Mouse (Mus musculus) limb, embryonic 14.5 days (tissue): Measurements from ENCODE around the gene Farp2. TPM values are rescaled to one million over a fixed set of nuclear protein-coding genes. Genes with fewer than 3 reads are reported as not detected.

Source experiments
- ATAC-seq: fragments of 200-750 bp; cut with Nextera tagmentation; 2 replicates; pipeline ENCODE4 v1.8.0; 2017; ENCODE audit warnings: low read depth, moderate number of reproducible peaks, moderate TSS enrichment; ENCODE audit not compliant: low FRiP score
- DNase-seq: peaks from one replicate; pipeline ENCODE4 v3.0.0-alpha.2; 2015; ENCODE audit warnings: low spot score
- H3K27ac ChIP-seq: fragments of 300-500 bp; sonication (generic); replicated peaks from 2 replicates; pipeline ENCODE4 v1.5.1; 2014; ENCODE audit warnings: low read depth, mild to moderate bottlenecking, low read length, moderate library complexity, mixed read lengths
- H3K27me3 ChIP-seq: fragments of 300-500 bp; sonication (generic); 2 replicates; pipeline ENCODE4 v1.6.1; 2014; ENCODE audit warnings: low read length, mixed read lengths; ENCODE audit not compliant: control insufficient read depth, insufficient read depth
- H3K36me3 ChIP-seq: fragments of 300-500 bp; sonication (generic); 2 replicates; pipeline ENCODE4 v1.6.1; 2014; ENCODE audit warnings: mild to moderate bottlenecking, low read length, moderate library complexity, mixed read lengths; ENCODE audit not compliant: control insufficient read depth, insufficient read depth
- H3K4me1 ChIP-seq: fragments of 300-500 bp; sonication (generic); 2 replicates; pipeline ENCODE4 v1.6.1; 2014; ENCODE audit warnings: antibody characterized with exemption, low read length, mixed read lengths; ENCODE audit not compliant: control insufficient read depth, insufficient read depth
- H3K4me2 ChIP-seq: fragments of 300-500 bp; sonication (generic); replicated peaks from 2 replicates; pipeline ENCODE4 v1.6.1; 2014; ENCODE audit warnings: low read depth, mild to moderate bottlenecking, low read length, moderate library complexity; ENCODE audit not compliant: severe bottlenecking
- H3K4me3 ChIP-seq: fragments of 300-500 bp; sonication (generic); replicated peaks from 2 replicates; pipeline ENCODE4 v1.5.1; 2014; ENCODE audit warnings: low read length
- H3K9ac ChIP-seq: fragments of 300-500 bp; sonication (generic); 2 replicates; pipeline ENCODE4 v1.6.1; 2014; ENCODE audit warnings: mild to moderate bottlenecking, low read depth, low read length, moderate library complexity; ENCODE audit not compliant: severe bottlenecking
- H3K9me3 ChIP-seq: fragments of 300-500 bp; sonication (generic); 2 replicates; pipeline ENCODE4 v1.6.1; 2016; ENCODE audit warnings: low read length; ENCODE audit not compliant: control insufficient read depth
- POLR2A ChIP-seq: fragments of 200-500 bp; IDR thresholded peaks from 2 replicates; pipeline ENCODE4 v1.8.0; 2012; ENCODE audit warnings: inconsistent platforms, mild to moderate bottlenecking, moderate library complexity, borderline replicate concordance; ENCODE audit not compliant: insufficient read depth, insufficient read length; ENCODE audit errors: extremely low read depth
- WGBS: fragments of 180-500 bp; shearing (Covaris S2); extraction: QIAGEN DNeasy Blood & Tissue Kit; methylation state at CpG from one replicate; pipeline ENCODE4 v1.1.7; 2014; 5-methylcytosine and 5-hydroxymethylcytosine counted together
- polyA plus RNA-seq, 2 experiments: library from polyadenylated mRNA; depleted of rRNA in 1 of 2; stranded (reverse) in 1 of 2; unstranded in 1 of 2; fragments of >200 nt; fragmentation: Nextera tagmentation in 1 of 2; extraction: Ambion mirVana in 1 of 2; gene quantifications; 2 replicates each; pipeline versions ENCODE4 v1.2.1 to v1.2.3; 2012 to 2014

The Farp2 gene
- polyA plus RNA-seq, 2 experiments, result 9.2 to 9.3 TPM

- Histone ChIP-seq H3K4me2 (peak overlapping the region; percentile 84), H3K9me3 (no peaks in the 10 kb centered on the region), H3K27me3 (no peaks in the 10 kb centered on the region), H3K36me3 (peaks cover 21% of the 10 kb centered on the region; the same call in 1 of the 2 replicates), H3K4me1 (peaks cover 7% of the 10 kb centered on the region), H3K4me3 (peak overlapping the region; percentile 97), H3K27ac (peak overlapping the region; percentile 79), H3K9ac (peak overlapping the region; percentile 95)
- DNase-seq, result no peak
- WGBS, result 1% methylated on average over 39 of the region's 58 CpGs
- ATAC-seq, result no peak
- TF ChIP-seq POLR2A, result no peak
Observed at GRCm38 (mm10) chr1:93635091-93635579, 123.3 kb downstream of the Farp2 start.

GRCm38 (mm10) chr1:93635580-93636192 lies 123.8 kb downstream of the Farp2 start:
- 3% methylated on average over 44 of the region's 44 CpGs for WGBS
- Histone ChIP-seq H3K4me1 (peaks cover 7% of the 10 kb centered on the region), H3K4me3 (peak overlapping the region; percentile 97), H3K4me2 (peak overlapping the region; percentile 84), H3K27me3 (no peaks in the 10 kb centered on the region), H3K27ac (peak overlapping the region; percentile 79), H3K9me3 (no peaks in the 10 kb centered on the region), H3K9ac (peak overlapping the region; percentile 95), H3K36me3 (peaks cover 15% of the 10 kb centered on the region; the same call in 1 of the 2 replicates)
- TF ChIP-seq POLR2A, result peak; percentile 85; the same call in 1 of the 2 replicates
- ATAC-seq (peak; percentile 99), DNase-seq (peak; percentile 99)

GRCm38 (mm10) chr1:93636211-93636897 lies 124.5 kb downstream of the Farp2 start:
- no peaks in the 10 kb centered on the region for H3K27me3 ChIP-seq
- peak overlapping the region; percentile 63 for H3K4me2 ChIP-seq
- peak overlapping the region; percentile 97 for H3K4me3 ChIP-seq
- H3K4me1 ChIP-seq, result peaks cover 7% of the 10 kb centered on the region
- DNase-seq (peak; percentile 59), ATAC-seq (0 out of 2 replicates have a peak, but pooled peaks have one; percentile 11)
- TF ChIP-seq POLR2A, result no peak
- peak overlapping the region; percentile 61 for H3K27ac ChIP-seq
- 0 out of 2 replicates have a peak, but pooled peaks cover 11% of the 10 kb centered on the region for H3K36me3 ChIP-seq
- H3K9me3 ChIP-seq, result no peaks in the 10 kb centered on the region
- peak overlapping the region; percentile 45 for H3K9ac ChIP-seq
- WGBS, result 34% methylated on average over 7 of the region's 7 CpGs

GRCm38 (mm10) chr1:93641978-93642377 lies 130.1 kb downstream of the Farp2 start:
- no peaks in the 10 kb centered on the region for H3K9me3 ChIP-seq
- no peak overlapping the region for H3K4me3 ChIP-seq
- 86% methylated on average over 2 of the region's 2 CpGs for WGBS
- no peaks in the 10 kb centered on the region for H3K27me3 ChIP-seq
- TF ChIP-seq POLR2A, result no peak
- no peak for ATAC-seq
- H3K9ac ChIP-seq, result no peak overlapping the region
- H3K36me3 ChIP-seq, result no peaks in the 10 kb centered on the region
- no peak for DNase-seq
- H3K27ac ChIP-seq, result no peak overlapping the region
- no peaks in the 10 kb centered on the region for H3K4me1 ChIP-seq
- H3K4me2 ChIP-seq, result no peak overlapping the region

GRCm38 (mm10) chr1:93642692-93643091 lies 130.8 kb downstream of the Farp2 start:
- WGBS, result 96% methylated on average over 2 of the region's 2 CpGs
- DNase-seq, result no peak

More at GRCm38 (mm10) chr1:93642692-93643091, 130.8 kb downstream of the Farp2 start:
- Histone ChIP-seq H3K27ac (no peak overlapping the region), H3K9me3 (no peaks in the 10 kb centered on the region), H3K27me3 (no peaks in the 10 kb centered on the region), H3K9ac (no peak overlapping the region), H3K36me3 (no peaks in the 10 kb centered on the region), H3K4me1 (no peaks in the 10 kb centered on the region), H3K4me2 (no peak overlapping the region), H3K4me3 (no peak overlapping the region)
- no peak for ATAC-seq
- TF ChIP-seq POLR2A, result no peak
